Mouse (Mus musculus) midbrain, embryonic 12.5 days (tissue): ENCODE results near the gene Nt5c1a. TPM values are rescaled to one million over a fixed set of nuclear protein-coding genes. Genes with fewer than 3 reads are reported as not detected.
"Not testable (repeated sequence)": the region's sequence is repeated elsewhere in the genome, so short reads cannot be mapped to it uniquely, and the experiment has no call there.

Experiments
- ATAC-seq: fragments of 200-750 bp; cut with Nextera tagmentation; 2 replicates; pipeline ENCODE4 v1.8.0; 2017; ENCODE audit warnings: low read depth, moderate TSS enrichment, moderate library complexity; ENCODE audit not compliant: low FRiP score
- H3K27ac ChIP-seq: fragments of 300-500 bp; sonication (generic); replicated peaks from 2 replicates; pipeline ENCODE4 v1.5.1; 2016; ENCODE audit warnings: mild to moderate bottlenecking
- H3K27me3 ChIP-seq: fragments of 300-500 bp; sonication (generic); 2 replicates; pipeline ENCODE4 v1.6.1; 2016; ENCODE audit warnings: mild to moderate bottlenecking
- H3K36me3 ChIP-seq: fragments of 300-500 bp; sonication (generic); 2 replicates; pipeline ENCODE4 v1.6.1; 2016
- H3K4me1 ChIP-seq: fragments of 300-500 bp; sonication (generic); 2 replicates; pipeline ENCODE4 v1.6.1; 2016
- H3K4me2 ChIP-seq: fragments of 300-500 bp; sonication (generic); replicated peaks from 2 replicates; pipeline ENCODE4 v1.6.1; 2016; ENCODE audit warnings: mild to moderate bottlenecking, moderate library complexity
- H3K4me3 ChIP-seq: fragments of 300-500 bp; sonication (generic); 2 replicates; pipeline ENCODE4 v1.5.1; 2016; ENCODE audit warnings: mild to moderate bottlenecking
- H3K9ac ChIP-seq: fragments of 300-500 bp; sonication (generic); replicated peaks from 2 replicates; pipeline ENCODE4 v1.6.1; 2016; ENCODE audit warnings: mild to moderate bottlenecking, moderate library complexity
- H3K9me3 ChIP-seq: fragments of 300-500 bp; sonication (generic); 2 replicates; pipeline ENCODE4 v1.6.1; 2016; ENCODE audit warnings: mild to moderate bottlenecking
- whole genome bisulfite sequencing: fragments of 180-500 bp; shearing (Covaris S2); methylation state at CpG from one replicate; pipeline ENCODE4 v1.1.7; 2016; 5-methylcytosine and 5-hydroxymethylcytosine counted together
- polyA plus RNA-seq: library from polyadenylated mRNA; unstranded; fragments of >200 nt; fragmentation: Nextera tagmentation; extraction: Ambion mirVana; gene quantifications from 2 replicates; pipeline ENCODE4 v1.2.1, GENCODE M21; 2016

Gene Nt5c1a
- not detected in 2 replicates for polyA plus RNA-seq

DNA sequence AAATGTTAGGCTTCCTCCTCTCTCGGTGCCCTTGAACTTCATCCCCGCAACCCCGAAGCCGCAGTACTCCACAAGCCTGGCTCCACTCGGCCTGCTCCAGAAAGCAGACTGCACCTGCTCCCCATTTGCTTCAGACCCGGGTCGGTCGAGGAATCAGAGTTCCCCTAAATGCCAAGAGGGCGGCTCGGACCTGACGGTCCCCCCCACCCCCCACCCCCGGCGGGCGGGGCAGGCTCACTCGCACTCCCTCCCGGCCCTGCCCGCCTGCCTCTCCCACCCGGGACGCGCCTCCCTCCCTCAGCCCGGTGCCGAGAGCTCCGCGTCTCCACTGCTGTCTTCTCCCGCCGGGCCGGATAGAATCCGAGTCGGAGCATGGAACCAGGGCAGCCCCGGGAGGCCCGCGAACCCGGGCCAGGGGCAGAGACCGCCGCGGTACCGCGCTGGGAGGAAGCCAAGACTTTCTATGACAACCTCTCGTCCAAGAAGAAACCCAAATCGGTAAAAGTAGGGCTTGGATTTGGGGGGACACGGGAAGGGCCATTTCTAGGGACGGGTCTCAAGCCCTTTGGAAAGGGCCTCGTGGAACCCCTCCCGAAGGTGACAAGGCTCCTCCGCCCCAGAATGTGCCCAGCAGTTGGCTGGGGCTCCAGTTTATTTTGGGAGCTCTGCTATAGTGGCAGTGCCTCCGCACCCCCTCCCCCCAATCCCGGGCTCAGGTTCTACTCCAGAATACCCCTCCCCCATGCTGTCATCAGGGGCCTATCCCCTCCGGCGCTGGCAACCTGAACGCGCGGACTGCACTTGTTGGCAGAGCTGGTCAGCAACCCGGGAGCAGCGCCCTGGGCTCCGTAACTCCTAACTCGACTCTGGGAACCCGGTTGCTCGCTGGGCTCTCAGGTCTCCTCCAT, at the start of gene Nt5c1a:
Gene Nt5c1a, plus strand, starts transcription at position 319 of the 908 bp plus-strand sequence.
- Histone ChIP-seq H3K27me3 (peaks cover 55% of the 10 kb centered on the region), H3K9ac (peak within 1 kb of the TSS; percentile 59), H3K4me1 (peaks cover 14% of the 10 kb centered on the region), H3K9me3 (no peaks in the 10 kb centered on the region), H3K4me2 (peak within 1 kb of the TSS; percentile 85), H3K27ac (no peak within 1 kb of the TSS), H3K4me3 (peak within 1 kb of the TSS; percentile 46), H3K36me3 (no peaks in the 10 kb centered on the region)
- WGBS, result under 1% methylated on average over 55 of the region's 58 CpGs
- peak; percentile 65 for ATAC-seq

- H3K4me3 ChIP-seq, result no peak overlapping the region
- peaks cover 7% of the 10 kb centered on the region; the same call in 1 of the 2 replicates for H3K27me3 ChIP-seq
- no peaks in the 10 kb centered on the region for H3K9me3 ChIP-seq
- no peaks in the 10 kb centered on the region for H3K4me1 ChIP-seq
- no peaks in the 10 kb centered on the region for H3K36me3 ChIP-seq
- no peak overlapping the region for H3K9ac ChIP-seq
- 70% methylated on average over 4 of the region's 4 CpGs for WGBS
- H3K4me2 ChIP-seq, result no peak overlapping the region
- no peak overlapping the region for H3K27ac ChIP-seq
- ATAC-seq, result no peak
Measured at GRCm38 (mm10) chr4:123152003-123152402, 49.3 kb upstream of the Nt5c1a start.

- Histone ChIP-seq H3K36me3 (no peaks in the 10 kb centered on the region), H3K9ac (no peak overlapping the region), H3K9me3 (no peaks in the 10 kb centered on the region), H3K27ac (no peak overlapping the region), H3K27me3 (peaks cover 7% of the 10 kb centered on the region; the same call in 1 of the 2 replicates), H3K4me2 (no peak overlapping the region), H3K4me3 (no peak overlapping the region), H3K4me1 (no peaks in the 10 kb centered on the region)
- ATAC-seq, result no peak
- WGBS, result 58% methylated on average over 5 of the region's 5 CpGs
Measured at GRCm38 (mm10) chr4:123152976-123153375, 48.3 kb upstream of the Nt5c1a start.

- Histone ChIP-seq H3K9me3 (no peaks in the 10 kb centered on the region), H3K36me3 (no peaks in the 10 kb centered on the region), H3K27me3 (peaks cover 7% of the 10 kb centered on the region; the same call in 1 of the 2 replicates), H3K9ac (no peak overlapping the region), H3K4me1 (no peaks in the 10 kb centered on the region), H3K4me2 (no peak overlapping the region), H3K27ac (no peak overlapping the region), H3K4me3 (no peak overlapping the region)
- no peak for ATAC-seq
- WGBS, result 26% methylated on average over 4 of the region's 4 CpGs
Measured at GRCm38 (mm10) chr4:123155004-123155403, 46.3 kb upstream of the Nt5c1a start.

GRCm38 (mm10) chr4:123155427-123155826, 45.9 kb upstream of the Nt5c1a start:
- Histone ChIP-seq H3K27ac (no peak overlapping the region), H3K4me2 (no peak overlapping the region), H3K9ac (no peak overlapping the region), H3K4me1 (no peaks in the 10 kb centered on the region), H3K36me3 (no peaks in the 10 kb centered on the region), H3K27me3 (peaks cover 10% of the 10 kb centered on the region; the same call in 1 of the 2 replicates), H3K9me3 (no peaks in the 10 kb centered on the region), H3K4me3 (no peak overlapping the region)
- WGBS, result 69% methylated on average over 2 of the region's 2 CpGs
- no peak for ATAC-seq

- Histone ChIP-seq H3K4me3 (no peak overlapping the region), H3K27ac (no peak overlapping the region), H3K4me2 (no peak overlapping the region), H3K9ac (no peak overlapping the region), H3K27me3 (peaks cover 14% of the 10 kb centered on the region; the same call in 1 of the 2 replicates), H3K36me3 (no peaks in the 10 kb centered on the region), H3K9me3 (no peaks in the 10 kb centered on the region), H3K4me1 (no peaks in the 10 kb centered on the region)
- no peak for ATAC-seq
Measured at GRCm38 (mm10) chr4:123155840-123156239, 45.5 kb upstream of the Nt5c1a start.

DNA sequence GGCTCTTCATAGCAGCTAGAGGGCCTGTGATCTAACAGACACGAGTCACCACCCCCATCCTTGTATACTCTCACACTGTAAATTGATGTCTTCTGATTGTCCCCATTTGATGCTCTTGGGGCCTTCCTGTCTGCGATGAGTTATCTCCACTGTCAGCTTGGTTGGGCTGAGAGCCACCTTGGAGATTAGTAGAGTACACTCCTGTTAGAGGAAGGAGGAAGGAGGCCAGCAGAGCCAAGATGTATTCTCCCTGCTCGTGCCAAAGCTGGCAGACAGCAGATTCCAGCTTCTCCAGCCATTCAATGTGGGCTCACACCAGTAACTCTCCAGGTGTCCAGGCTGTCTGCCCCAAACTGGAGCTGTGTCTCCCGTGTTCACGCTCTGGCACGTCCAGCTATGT, 40.7 kb upstream of the Nt5c1a start:
- no peak overlapping the region for H3K9ac ChIP-seq
- H3K4me3 ChIP-seq, result no peak overlapping the region
- no peaks in the 10 kb centered on the region for H3K36me3 ChIP-seq
- 87% methylated on average over 6 of the region's 6 CpGs for WGBS
- no peaks in the 10 kb centered on the region for H3K9me3 ChIP-seq
- H3K27ac ChIP-seq, result no peak overlapping the region
- no peak overlapping the region for H3K4me2 ChIP-seq
- H3K4me1 ChIP-seq, result peaks cover 17% of the 10 kb centered on the region
- peaks cover 18% of the 10 kb centered on the region for H3K27me3 ChIP-seq
- ATAC-seq, result no peak

DNA sequence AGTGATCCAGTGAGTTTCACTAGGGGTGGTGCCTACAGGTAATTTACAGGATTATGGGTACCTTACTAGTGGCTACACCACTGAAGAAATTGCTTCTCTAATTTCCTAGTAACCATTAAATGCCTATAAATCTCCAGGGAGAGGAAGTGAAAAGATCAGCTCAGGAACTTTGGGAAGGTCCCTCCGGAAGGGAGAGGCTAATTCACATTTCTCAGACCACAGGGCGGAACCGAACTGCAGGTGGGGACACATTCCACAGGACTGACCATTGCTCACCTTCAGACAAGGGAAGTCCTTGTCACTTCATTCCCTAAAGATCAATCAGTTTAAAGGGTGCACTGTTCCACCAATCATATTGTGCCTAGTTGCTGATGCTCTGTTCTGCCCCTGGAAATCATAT, 40.1 kb upstream of the Nt5c1a start:
- not testable (repeated sequence) for H3K36me3 ChIP-seq, H3K9me3 ChIP-seq, H3K27ac ChIP-seq, H3K4me3 ChIP-seq, H3K9ac ChIP-seq, H3K4me2 ChIP-seq, ATAC-seq
- Histone ChIP-seq H3K27me3 (peaks cover 18% of the 10 kb centered on the region), H3K4me1 (peaks cover 17% of the 10 kb centered on the region)
- 81% methylated on average over 3 of the region's 3 CpGs for WGBS

GRCm38 (mm10) chr4:123162305-123162917, 38.9 kb upstream of the Nt5c1a start:
- peak; percentile 81 for ATAC-seq

GRCm38 (mm10) chr4:123164157-123164556, 37.1 kb upstream of the Nt5c1a start:
- H3K27me3 ChIP-seq, result peaks cover 18% of the 10 kb centered on the region
- no peak overlapping the region for H3K9ac ChIP-seq
- no peaks in the 10 kb centered on the region for H3K9me3 ChIP-seq
- peaks cover 17% of the 10 kb centered on the region for H3K4me1 ChIP-seq
- no peak overlapping the region for H3K27ac ChIP-seq
- H3K4me3 ChIP-seq, result no peak overlapping the region
- ATAC-seq, result no peak
- 91% methylated on average over 15 of the region's 15 CpGs for WGBS
- H3K36me3 ChIP-seq, result no peaks in the 10 kb centered on the region
- H3K4me2 ChIP-seq, result no peak overlapping the region

More at GRCm38 (mm10) chr4:123162305-123162917, 38.9 kb upstream of the Nt5c1a start:
- H3K36me3 ChIP-seq, result no peaks in the 10 kb centered on the region
- 2% methylated on average over 15 of the region's 15 CpGs for WGBS
- 0 out of 2 replicates have a peak overlapping the region, but pooled peaks have one; percentile 17 for H3K27ac ChIP-seq
- no peaks in the 10 kb centered on the region for H3K9me3 ChIP-seq
- peak overlapping the region; percentile 19 for H3K4me3 ChIP-seq
- H3K27me3 ChIP-seq, result peaks cover 18% of the 10 kb centered on the region
- H3K4me2 ChIP-seq, result peak overlapping the region; percentile 45
- peaks cover 17% of the 10 kb centered on the region for H3K4me1 ChIP-seq
- H3K9ac ChIP-seq, result peak overlapping the region; percentile 16; the same call in 1 of the 2 replicates

GRCm38 (mm10) chr4:123171811-123172210, 29.5 kb upstream of the Nt5c1a start:
- Histone ChIP-seq H3K9ac (no peak overlapping the region), H3K9me3 (no peaks in the 10 kb centered on the region), H3K4me2 (no peak overlapping the region), H3K4me1 (no peaks in the 10 kb centered on the region), H3K27ac (no peak overlapping the region), H3K4me3 (no peak overlapping the region), H3K27me3 (peaks cover 25% of the 10 kb centered on the region; the same call in 1 of the 2 replicates), H3K36me3 (no peaks in the 10 kb centered on the region)
- ATAC-seq, result no peak
